In the genomic region with DNA sequence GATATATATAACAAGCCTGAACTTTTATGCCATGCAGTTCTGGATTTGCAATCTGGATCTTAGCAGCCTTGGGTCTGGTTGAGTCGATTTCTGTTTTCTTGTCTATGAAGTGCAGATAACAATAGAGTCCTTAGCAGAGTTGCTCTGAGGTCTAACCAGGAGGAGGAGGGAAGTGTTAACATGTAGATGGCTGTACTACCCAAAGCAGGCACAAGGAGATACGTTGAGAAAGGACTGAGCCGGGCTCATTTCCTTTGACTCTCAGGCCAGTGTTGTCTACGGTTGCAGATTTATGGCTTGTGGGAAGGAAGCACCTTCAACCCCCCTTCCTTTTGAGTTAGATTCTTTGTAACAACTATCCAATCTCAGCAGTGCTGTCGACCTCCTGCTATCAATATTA, we compare ENCODE assay signal across 8 mouse cellular contexts. TPM values are rescaled to one million over a fixed set of nuclear protein-coding genes. Genes with fewer than 3 reads are reported as not detected.
DNase-seq lines count a peak whose midpoint lies in the region; ATAC-seq lines count a peak whose summit lies in the region.

No protein-coding gene starts in this region.

- H3K4me3 ChIP-seq in hindbrain, embryonic 16.5 days (ENCODE audit: low read length), result no peak overlapping the region

- H3K4me1 ChIP-seq in hindbrain, embryonic 16.5 days (ENCODE audit: control insufficient read depth, insufficient read depth, low read depth, low read length), result peaks cover 22% of the 10 kb centered on the region

- H3K4me2 ChIP-seq in hindbrain, embryonic 16.5 days (ENCODE audit: low read length), result peak overlapping the region; percentile 77

- H3K9ac ChIP-seq in hindbrain, embryonic 16.5 days (ENCODE audit: low read depth, low read length), result no peak overlapping the region; the same call in 1 of the 2 replicates

- no peak overlapping the region for H3K27ac ChIP-seq in hindbrain, embryonic 16.5 days (ENCODE audit: low read depth, low read length)

- no peaks in the 10 kb centered on the region for H3K27me3 ChIP-seq in hindbrain, embryonic 16.5 days (replicated peaks; ENCODE audit: control insufficient read depth, insufficient read depth, low read length)

- DNase-seq in kidney, adult 9 months, result peak; percentile 17
- DNase-seq in kidney, adult 8-10 months, result no peak
- DNase-seq in ZHBTc4 (ENCODE audit: low read depth, low spot score), result peak; percentile 58
- no peak for DNase-seq in yolk sac, embryonic 10.5 days (ENCODE audit: low spot score)
- DNase-seq in frontal cortex, postnatal 36 days (ENCODE audit: low spot score in 2 of 2), result no peak
- no peak for DNase-seq in right cerebral cortex, adult 2 months (ENCODE audit: low spot score in 2 of 2)

- H3K9me3 ChIP-seq in hindbrain, embryonic 16.5 days (ENCODE audit: control insufficient read depth, low read length), result no peaks in the 10 kb centered on the region

- H3K36me3 ChIP-seq in hindbrain, embryonic 16.5 days (ENCODE audit: control insufficient read depth, insufficient read depth, low read length), result no peaks in the 10 kb centered on the region

- WGBS in hindbrain, embryonic 16.5 days, result 70% methylated on average over 5 of the region's 5 CpGs

- ATAC-seq in hindbrain, embryonic 16.5 days, result no peak
- ATAC-seq in megakaryocyte progenitor cell, adult 5-6 weeks (replicated peaks; ENCODE audit: poor library complexity), result peak; percentile 69

RNA-seq across cellular contexts. Expression of gene Arl8b, which starts 1.9 kb away (rescaled TPM):
- polyA plus RNA-seq in hindbrain, embryonic 16.5 days (2015; fragmentation: Nextera tagmentation; extraction: Ambion mirVana), result 108 and 113 TPM in 2 replicates
- 224 and 271 TPM in 2 replicates for total RNA-seq in megakaryocyte progenitor cell, adult 5-6 weeks (2015)
- total RNA-seq in megakaryocyte progenitor cell, adult 5-6 weeks (2017), result 71.1 and 83.9 TPM in 2 replicates

RNA-seq across cellular contexts. Expression of gene Edem1, which starts 43.6 kb away (rescaled TPM):
- 5.0 and 6.6 TPM in 2 replicates for polyA plus RNA-seq in hindbrain, embryonic 16.5 days (2015; fragmentation: Nextera tagmentation; extraction: Ambion mirVana)
- total RNA-seq in megakaryocyte progenitor cell, adult 5-6 weeks (2015), result 91.7 and 103 TPM in 2 replicates
- 55.6 and 63.2 TPM in 2 replicates for total RNA-seq in megakaryocyte progenitor cell, adult 5-6 weeks (2017)

Comparison
In these comparisons a context has a peak if more than half of its experiments do, and no peak if none do; other contexts are left out.
1. DNase-seq: peak in kidney, adult 9 months (single experiment) and ZHBTc4 (single experiment); none in kidney, adult 8-10 months (0 of 2), yolk sac, embryonic 10.5 days (single experiment), frontal cortex, postnatal 36 days (0 of 2) and right cerebral cortex, adult 2 months (0 of 2).